Mouse (Mus musculus) ovary, postnatal 36 days (tissue): ENCODE measurements around the gene Ube3b.

Experiments used
- DNase-seq: peaks from one replicate; pipeline ENCODE4 v3.0.0; 2022; ENCODE audit warnings: low spot score, mixed read lengths

The Ube3b gene

DNA sequence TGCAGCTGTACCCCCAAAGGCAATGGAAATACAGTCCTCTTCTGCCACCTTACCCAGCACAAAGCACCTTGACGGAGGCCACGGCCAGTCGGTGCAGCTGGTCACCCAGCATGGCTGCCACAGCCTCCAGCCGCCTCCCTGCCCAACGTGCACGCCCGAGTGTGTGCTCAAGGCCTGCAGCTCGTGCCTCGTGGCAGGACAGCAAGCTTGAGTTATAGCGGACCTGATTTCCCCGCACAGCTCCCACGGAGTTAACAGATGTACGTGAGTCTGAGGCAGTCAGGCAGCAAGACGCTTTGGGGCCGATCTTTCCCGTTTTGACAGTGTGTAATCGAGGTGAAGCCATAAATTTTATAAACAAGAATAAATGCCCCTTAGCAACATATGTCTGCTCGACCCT lies 48.2 kb downstream of the Ube3b start:
- peak; percentile 20 for DNase-seq

DNA sequence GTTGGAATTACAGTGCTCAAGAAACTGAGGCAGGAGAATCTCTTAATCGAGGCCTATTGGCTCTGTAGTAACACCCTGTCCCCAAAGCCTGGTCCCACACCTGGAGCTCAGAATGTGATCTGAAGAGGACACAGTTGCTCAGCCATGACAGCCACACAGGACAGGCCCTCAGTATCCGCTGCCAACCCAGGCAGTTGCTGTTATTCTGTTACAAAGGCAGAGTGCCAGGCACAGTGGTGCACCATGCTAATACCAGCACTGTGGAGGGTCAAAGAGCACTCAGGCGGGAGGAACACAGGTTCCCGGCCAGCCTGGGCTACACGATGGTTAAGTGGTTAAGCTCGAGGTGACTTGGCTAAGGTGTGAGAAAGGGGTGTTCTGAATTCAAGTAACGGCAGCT lies 49.4 kb downstream of the Ube3b start:
- DNase-seq, result no peak

GRCm38 (mm10) chr5:114434359-114434758 lies 54.0 kb downstream of the Ube3b start:
- no peak for DNase-seq

DNA sequence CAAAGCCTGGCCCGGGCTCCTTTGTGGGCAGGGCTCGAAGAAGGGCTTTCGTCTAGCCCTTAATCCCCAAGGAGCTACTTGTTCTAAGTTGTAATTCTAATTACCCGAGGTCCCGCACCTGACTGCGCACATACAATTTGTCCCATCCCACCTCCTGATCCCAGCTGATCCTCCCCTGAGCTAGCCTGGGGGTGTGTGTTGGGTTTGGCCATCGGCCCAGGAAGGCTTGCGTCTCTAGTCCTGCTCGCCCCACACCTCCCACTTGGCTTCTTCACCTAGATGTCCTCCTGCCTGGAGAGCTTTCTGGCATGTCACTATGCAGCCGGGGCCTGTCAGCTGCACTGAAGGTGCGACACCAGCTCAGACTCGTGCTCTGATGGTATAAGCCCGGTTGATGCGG lies 55.2 kb downstream of the Ube3b start:
- no peak for DNase-seq

DNA sequence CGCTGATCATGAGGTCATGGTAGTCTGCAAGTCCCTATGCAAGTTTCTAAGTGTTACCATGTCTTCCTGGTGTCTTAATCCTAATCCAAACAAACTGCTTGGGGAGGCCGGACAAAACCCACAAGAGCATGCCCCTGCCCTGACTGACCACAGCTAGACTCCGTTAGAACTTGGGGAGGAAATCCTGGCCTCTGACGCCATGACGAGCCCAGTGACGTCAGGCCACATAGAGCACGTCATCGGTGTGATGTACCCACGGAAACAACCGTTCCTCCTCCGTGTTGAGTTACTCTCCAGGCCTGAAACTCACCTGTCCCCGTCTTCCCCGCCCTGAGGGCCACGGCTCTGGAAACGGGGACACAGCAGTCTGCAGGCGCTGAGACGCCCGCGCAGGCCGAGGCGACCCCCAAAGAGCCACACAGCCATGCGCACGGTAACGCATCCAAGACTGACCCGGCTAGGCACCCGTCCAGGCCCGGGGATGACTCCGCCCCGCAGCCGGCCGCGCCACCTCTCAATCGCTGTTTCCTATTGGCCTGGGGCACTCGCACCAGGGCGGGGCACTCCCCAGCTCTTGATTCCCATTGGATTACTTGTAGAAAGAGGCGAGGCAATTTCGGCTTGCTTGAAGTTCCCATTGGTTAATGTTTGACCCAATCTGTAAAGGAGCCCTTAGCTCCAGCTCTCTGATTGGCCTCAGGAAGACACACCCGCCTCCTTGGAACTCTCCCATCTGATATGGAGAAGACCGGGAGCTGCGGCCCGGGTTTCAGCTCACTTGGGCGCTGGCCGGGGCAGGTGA lies 63.4 kb downstream of the Ube3b start, which contains the start of the genes Mmab and Mvk:
TSS of gene Mmab (minus strand) at position 495 of the 802 bp plus-strand sequence.
TSS of gene Mvk (plus strand) at position 704 of the 802 bp plus-strand sequence.
- peak; percentile 97 for DNase-seq

DNA sequence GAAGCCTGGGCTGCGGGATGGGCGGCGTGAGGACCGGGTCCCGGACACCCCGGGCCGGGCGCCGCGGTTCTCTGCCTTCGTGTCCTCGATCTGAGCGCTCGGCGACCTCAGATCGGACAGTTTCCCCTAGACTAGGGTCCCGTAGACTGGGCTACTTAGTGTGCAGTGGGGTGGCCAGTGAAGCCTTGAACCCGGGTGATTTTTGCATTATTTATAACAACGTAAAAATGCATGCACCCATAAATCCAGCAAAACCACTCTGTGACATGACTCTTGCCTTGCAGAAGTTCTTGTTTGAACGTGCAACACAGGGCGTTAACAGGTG lies 63.9 kb downstream of the Ube3b start:
- no peak for DNase-seq

GRCm38 (mm10) chr5:114449011-114449410 lies 68.6 kb downstream of the Ube3b start:
- no peak for DNase-seq

DNA sequence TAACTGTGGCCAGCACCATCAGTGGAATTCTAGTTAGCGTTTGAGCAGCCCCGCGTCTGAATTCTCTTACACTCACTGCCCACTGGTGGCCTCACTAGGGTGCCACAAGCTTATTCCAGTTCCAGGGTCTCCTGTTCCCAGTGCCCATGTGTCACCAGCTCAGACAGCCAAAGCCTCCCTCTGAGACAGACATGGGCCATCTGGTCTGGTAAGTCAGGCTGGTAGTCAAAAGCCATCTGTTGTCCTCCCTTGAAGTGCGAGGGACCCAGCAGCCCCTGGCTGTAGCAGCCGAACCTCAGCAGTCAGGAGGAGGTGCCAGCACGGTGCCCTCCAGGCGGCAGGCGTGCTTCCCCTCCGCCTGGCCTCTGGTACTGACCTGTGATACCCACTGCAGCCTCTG lies 75.9 kb downstream of the Ube3b start:
- no peak for DNase-seq

- no peak for DNase-seq
Measured at GRCm38 (mm10) chr5:114456995-114457605, 76.7 kb downstream of the Ube3b start.

- peak; percentile 83 for DNase-seq
Measured at GRCm38 (mm10) chr5:114461238-114461637, 80.8 kb downstream of the Ube3b start.

GRCm38 (mm10) chr5:114462067-114463040 lies 81.9 kb downstream of the Ube3b start:
- no peak for DNase-seq

GRCm38 (mm10) chr5:114464561-114464960 lies 84.2 kb downstream of the Ube3b start:
- no peak for DNase-seq

DNA sequence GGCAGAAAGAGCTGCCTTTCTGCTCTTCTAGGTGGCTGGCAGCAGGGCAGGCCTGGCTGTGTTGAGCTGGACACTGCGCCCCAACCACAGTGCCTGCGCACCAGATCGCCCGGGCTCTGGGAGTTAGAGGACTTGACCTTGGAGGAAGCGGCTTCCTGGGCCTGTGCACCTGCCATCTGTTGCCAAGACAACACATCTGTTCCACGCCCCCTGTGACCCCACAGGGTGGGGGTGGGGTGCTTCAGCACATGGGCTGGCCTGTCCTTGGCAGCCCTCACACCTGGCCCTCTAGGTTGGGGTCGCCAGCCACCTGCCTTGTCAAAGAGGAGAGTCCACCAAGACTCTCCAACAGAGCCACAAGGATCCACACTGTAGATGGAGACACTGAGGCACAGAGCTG lies 85.2 kb downstream of the Ube3b start:
- peak; percentile 47 for DNase-seq

- no peak for DNase-seq
Measured at GRCm38 (mm10) chr5:114467019-114467418, 86.6 kb downstream of the Ube3b start.

DNA sequence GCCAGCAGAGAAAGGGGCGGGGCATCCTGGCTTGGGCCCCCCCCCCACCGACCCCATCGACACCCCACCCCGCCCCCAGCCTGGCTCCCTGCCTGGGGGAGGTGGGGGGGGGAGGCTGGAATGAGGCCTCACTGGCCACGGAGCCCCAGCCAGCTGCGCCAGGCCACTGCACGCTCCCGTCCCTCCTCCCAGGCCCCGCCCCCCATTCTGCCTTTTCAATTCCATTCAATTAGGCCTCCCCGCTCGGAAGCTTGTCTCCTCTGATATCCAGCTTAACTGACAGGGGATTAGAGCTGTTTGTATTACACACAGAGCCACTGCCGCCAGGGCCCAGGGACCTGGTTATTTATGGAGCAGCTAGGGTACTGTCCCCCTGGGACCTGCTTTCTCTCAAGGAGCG lies 87.0 kb downstream of the Ube3b start:
- DNase-seq, result peak; percentile 68

GRCm38 (mm10) chr5:114468007-114468406 lies 87.6 kb downstream of the Ube3b start:
- DNase-seq, result no peak

DNA sequence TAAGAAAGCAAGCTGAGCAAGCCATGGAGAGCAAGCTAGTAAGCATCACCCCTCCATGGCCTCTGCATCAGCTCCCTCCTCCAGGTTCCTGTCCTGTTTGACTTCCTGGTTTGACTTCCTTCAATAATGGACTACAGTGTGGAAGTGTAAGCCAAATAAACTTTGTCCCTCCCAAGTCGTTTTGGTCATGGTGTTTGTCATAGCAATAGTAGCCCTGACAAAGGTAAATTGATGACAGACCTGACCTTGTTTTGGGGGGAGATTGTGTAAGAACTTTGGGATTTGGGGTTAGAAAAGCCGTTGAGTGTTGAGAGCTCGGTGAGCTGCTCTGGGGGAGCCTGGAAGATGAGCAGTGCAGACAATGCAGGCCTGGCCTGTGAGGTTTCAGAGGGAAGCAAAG lies 90.0 kb downstream of the Ube3b start:
- no peak for DNase-seq
